Mouse (Mus musculus): ENCODE measurements around the gene Traf3ip3.

Gene Traf3ip3

DNA sequence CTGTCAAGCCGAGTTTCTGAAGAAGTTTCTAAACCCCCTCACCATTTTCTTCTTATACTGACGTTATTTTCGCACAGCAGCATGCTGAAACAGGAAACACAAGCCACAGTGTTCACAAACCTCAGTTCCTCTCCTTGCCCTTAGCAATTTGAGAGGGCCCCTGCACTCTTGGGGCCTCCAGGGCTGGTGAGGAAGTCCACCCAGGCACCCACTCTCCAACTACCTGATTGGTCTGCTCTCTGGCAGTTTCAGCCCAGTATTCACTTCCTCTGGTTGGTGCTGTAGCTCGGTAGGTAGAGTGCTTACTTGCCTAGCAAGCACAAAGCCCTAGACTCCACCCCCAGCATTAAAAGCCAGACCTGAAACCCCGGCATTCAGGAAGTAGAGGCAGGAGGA lies at the start of gene Traf3ip3:
Gene Traf3ip3, minus strand, starts transcription at position 321 of the 396 bp plus-strand sequence.
- peak in 1 of 2 experiments; percentile 21 for DNase-seq (ENCODE audit: low spot score in 2 of 2)

DNA sequence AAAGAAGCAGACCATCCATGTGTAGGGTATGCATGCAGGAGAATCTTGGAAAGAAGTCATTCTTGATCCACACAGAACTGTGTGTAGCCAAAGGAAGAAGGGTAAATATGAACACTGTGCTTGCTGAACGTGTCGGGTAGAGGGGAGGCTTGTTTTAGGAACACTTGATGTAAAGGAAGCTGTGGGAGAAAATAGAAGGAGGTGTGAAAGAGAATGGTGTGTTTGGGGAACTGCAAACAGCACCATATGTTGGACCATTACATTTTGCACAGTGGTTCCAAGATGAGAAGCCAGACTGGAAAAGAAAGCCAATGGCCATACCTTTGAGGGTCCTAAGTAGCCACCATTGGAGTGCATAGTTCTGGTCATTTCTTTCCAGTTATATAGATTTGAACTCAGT lies 48.5 kb upstream of the Traf3ip3 start:
- peak in 1 of 2 experiments; percentile 49 for DNase-seq (ENCODE audit: low spot score in 2 of 2)

DNA sequence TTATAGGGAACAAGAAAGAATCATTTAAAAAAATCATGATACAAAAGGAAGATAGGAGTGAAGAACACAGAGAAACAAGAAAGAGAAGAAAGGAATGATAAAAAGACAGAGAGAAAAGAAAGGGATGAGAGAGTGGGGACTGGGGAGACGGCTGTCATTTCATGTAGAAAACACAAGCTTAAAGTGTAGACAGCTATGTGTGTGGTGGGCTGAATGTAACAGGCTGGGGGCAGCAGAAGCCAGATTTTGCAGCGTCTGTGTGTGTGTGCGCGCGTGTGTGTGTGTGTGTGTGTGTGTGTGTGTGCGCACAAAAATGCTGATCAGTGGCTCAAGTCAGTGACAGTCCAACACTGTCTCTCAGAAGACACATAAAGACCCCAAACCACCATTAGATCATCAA lies 42.7 kb upstream of the Traf3ip3 start:
- DNase-seq (ENCODE audit: low spot score in 2 of 2) = no peak

DNA sequence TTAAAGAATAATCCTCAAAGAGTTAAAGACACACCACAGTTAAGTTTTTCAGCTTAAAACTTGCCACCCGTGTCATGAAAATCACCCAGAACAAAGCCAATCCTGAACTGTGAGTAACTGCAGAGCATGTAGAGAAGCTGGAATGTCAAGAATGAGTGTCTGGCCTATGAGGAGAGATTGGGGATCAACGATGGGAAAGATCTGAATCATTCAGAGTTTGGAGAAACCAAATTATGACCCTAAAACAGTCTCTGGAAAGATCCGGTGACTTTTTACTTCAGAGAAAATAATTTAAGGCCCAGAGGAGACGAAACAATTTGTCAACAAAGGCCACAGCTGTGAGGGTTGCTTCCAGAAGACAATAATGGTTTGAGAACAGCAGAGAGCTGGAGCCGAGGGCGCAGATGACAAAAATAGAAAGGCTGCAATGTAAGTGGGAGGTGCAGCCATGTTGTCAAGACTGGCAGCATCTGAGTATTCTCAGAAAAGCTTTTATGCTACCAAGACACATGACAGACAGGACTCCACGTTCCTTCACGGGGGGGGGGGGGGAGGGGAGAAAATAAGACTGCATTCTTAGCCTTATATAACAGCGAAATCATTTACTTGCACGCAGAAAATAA lies 42.2 kb upstream of the Traf3ip3 start:
- no peak for DNase-seq (ENCODE audit: low spot score in 2 of 2)

DNA sequence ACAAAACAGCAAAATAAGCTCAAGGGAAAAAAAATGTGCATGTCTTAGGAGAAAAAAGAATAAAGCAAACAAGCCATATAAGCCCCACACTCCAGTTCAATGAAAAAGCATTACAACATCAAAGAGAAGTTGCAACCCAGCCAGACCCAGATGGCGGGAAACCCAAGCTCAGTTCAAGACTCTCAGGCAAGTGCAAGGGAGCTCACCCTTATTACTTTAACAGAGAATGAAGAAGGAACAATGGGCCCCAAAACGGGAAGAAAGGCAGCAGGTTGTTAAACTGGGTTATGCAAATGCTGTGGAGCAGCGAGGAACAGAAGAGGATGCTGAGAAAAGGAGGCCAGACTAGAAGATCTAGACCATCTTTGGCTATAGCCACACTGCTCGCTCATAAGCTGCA lies 41.4 kb upstream of the Traf3ip3 start:
- no peak for DNase-seq (ENCODE audit: low spot score in 2 of 2)

DNA sequence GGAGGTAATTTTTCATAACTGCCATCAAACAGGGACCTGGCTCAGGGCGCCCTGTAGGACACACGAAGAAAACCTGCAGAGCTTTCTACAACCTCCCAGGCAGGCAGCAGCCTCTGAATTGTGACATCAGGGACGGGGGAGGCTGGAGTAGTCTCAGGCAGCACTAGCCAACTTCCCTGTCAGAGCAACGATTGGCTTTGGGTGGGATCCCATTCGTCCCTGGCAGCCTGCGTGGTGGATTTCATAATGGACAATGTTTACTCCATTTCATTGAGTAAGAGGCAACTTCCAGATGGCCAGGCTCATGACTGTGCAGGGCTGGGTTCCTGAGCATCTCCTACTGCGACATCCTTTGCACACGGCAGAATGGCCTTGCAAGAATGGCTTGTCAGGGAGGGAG lies 40.7 kb upstream of the Traf3ip3 start:
- peak; percentile 79 to 95 for DNase-seq (ENCODE audit: low spot score in 2 of 2)

DNA sequence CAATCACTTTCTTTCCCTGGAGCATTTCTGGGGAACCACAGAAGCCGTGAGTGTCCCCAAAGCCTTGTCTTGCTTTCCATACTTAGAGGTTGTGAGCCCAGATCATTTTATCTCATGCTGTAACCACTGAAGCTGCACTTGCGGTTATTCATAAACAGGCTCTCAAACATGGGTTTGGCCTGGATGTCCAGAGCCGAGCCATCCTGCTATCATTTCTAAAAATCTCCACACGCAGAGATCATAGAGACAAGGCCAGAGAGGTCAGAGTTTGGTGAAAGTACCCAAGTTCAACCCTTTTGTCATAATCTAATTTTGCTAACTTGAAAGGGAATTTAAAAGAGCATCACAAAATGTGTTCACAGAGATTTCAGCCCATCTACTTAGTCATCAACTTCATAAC lies 39.9 kb upstream of the Traf3ip3 start:
- DNase-seq (ENCODE audit: low spot score in 2 of 2) = no peak

DNA sequence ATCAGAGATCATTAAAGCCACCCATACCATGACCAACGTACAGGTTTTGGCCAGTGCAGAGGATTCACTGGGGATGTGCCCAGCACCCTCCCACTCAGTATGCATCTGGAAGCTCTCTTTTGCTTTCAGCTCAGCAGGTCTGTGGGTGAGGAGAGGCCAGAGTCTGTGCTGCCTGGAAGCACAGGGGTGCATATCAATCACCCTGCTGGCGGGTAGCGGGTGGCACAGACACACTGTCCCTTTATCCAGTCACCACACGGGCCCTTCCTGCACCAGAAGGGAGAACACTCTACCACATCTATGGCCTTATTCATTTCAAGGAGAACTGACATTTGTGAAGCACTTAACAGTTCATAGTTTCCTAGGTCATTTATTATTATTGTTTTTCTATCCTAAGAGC lies 36.9 kb upstream of the Traf3ip3 start:
- no peak for DNase-seq (ENCODE audit: low spot score in 2 of 2)

DNA sequence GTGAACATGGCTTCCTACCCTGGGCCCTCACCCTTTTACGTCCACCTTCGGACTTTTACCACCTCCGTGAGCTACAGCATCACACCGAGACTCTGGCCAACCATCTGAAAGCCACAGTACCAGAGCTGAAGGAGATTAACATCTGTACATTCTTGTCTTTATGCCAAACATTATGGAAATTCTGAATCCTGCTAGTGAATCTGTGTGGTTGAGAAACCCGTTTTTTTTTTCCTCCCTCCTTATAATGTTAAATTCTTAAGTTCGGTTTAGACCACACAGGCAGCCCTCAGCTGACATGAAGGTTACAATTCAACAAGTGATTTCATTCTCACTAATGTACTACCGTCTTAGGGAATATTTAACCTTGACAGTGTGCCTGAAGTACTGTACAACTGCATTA lies 33.4 kb upstream of the Traf3ip3 start:
- DNase-seq (ENCODE audit: low spot score in 2 of 2) = no peak

DNA sequence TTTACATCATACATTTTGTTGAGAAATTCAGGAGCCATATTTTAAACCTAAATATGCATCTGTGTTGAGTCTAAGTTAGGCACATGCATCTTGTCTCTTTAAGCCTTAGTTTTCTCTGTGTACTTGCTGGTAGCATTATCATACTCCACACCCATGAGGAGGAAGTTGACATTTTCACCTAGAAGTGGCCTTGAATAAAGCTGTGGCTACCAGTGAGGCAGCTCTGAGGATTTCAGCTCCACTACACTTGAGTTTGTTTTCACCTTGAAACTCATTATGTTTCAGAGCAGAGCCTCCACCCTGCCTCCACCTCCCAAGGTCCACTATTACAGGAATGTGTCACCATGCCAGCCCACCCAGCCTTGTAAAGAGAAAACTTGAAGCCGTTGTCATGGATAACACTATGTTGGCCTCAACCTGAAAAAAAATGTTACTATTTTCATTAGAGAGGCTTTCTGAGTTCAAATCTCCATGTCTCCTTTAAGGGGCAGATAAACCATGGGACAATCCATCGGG lies 32.7 kb upstream of the Traf3ip3 start:
- DNase-seq (ENCODE audit: low spot score in 2 of 2) = no peak

DNA sequence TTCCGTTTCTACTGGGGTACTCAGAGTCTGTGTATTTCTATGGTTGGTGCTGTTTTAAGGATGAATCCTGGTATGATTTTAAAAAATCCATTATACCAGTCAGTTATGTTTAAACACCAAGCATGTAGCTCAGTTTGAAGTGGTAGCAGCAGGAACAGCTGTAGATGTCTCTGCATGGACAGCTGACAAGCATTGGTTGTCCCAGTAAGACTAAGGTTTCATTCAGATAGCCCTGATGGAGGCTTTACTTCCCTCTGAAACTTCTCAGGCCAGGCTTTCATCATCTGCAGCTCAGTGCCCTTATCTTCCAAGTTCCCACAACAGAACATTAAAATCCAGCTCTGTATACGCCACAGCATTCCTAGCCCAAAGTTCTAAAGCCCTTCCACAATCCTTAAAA lies 31.2 kb upstream of the Traf3ip3 start:
- no peak for DNase-seq (ENCODE audit: low spot score in 2 of 2)

DNA sequence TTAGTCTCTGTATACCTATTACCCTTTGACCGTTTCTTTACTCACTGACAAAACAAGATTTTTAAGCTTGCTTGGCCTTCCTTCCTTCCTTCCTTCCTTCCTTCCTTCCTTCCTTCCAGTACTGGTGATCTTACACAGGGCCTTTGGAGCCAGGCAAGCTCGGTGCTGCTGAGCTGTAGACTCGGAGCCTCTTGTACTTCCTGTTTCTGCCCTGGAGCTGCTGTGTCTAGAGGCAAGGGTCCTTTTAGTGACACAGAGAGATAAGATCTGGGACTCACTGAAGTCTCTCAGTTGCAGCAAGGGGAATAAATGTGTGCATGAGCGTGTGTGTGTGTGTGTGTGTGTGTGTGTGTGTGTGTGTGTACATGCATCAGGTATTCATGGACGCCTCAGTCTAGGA lies 29.4 kb upstream of the Traf3ip3 start:
- no peak for DNase-seq (ENCODE audit: low spot score in 2 of 2)

DNA sequence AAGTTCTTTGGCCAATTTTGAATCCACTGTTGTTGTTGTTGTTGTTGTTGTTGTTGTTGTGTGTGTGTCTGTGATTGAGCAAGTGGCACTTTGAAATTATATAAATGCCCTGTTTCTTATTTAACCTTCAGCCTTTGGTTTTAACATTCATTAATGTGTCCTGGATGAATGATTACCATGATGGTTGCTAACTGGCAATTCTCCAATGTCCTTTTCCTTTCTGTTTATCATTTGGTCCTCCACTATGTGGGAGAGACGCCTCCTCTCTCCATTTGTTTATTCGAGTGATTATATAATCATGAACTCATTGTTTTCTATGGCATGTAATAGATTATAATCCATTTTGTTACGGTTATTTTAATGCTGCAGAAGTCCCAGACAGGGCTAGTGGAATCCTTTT lies 29.0 kb upstream of the Traf3ip3 start:
- no peak for DNase-seq (ENCODE audit: low spot score in 2 of 2)

DNA sequence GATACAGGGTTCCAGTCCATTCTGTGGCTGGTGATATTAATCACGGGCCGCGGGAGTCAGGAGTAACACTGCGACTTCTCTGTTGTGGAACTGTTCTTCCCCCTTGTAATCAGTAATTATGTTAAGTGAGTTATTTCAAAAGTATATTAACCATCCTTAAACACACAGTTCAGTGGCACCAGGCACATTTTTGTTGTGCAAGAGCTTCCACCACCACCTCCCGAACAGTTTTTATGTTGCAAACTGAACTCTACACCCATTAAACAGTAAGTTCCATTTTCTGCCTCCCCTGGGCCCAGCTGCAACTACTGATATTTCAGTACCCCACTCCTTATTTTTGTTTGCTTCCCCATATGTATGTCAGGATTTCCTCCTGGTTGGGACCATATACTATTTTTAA lies 28.1 kb upstream of the Traf3ip3 start:
- DNase-seq (ENCODE audit: low spot score in 2 of 2) = no peak

DNA sequence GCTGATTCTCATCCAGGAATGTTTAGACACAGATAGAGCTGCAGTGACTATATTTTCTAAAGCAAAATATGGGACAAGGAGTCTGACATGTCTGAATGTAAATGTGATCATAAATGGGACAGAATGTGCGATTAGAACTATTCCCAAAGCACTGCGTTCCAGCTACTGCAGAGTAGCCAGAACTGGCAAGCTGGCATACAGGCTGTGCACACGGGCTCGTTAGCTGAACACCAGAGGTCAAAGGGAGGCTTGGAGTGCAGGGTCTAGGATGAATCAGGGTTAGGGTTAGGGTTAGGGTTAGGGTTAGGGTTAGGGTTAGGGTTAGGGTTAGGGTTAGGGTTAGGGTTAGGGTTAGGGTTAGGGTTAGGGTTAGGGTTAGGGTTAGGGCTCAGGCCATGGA lies 26.0 kb upstream of the Traf3ip3 start:
- no peak for DNase-seq (ENCODE audit: low spot score in 2 of 2)

DNA sequence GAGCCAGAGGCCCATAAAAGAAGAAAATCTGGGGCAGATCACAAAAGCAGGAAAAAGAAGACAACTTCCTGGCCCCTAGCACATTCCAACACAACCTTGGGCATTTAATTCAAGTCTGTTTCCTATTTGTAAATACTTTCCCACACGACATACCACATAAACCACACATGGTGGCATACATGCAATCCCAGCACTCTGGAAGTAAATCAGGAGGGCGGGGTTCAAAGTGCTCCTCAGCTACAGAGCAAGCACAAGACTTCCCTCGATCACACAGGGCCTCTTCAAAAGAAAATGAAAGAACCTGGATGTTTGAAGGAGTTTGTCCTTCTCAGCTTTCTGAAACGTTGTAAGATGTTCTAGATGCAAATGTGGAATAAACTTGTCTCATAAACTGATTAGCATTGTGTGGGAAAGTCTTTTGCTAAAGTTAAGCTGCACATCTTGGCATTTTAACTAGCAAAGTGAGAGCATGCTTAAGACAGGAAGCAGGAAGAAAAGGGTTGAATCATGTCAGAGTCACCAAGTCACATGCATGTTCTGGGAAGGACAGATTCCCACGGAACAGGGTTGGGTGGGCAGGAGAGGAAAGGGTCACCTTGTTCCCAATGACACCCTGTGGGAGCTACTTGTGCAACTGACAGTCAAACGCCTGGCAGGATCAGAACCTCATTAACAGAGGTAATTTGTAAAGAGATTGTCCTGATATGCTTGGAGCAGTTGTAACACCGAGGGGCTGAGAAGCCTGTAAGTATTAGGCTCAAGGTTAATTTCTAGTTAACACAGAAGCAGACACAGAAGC lies 25.4 kb upstream of the Traf3ip3 start:
- DNase-seq (ENCODE audit: low spot score in 2 of 2) = no peak

DNA sequence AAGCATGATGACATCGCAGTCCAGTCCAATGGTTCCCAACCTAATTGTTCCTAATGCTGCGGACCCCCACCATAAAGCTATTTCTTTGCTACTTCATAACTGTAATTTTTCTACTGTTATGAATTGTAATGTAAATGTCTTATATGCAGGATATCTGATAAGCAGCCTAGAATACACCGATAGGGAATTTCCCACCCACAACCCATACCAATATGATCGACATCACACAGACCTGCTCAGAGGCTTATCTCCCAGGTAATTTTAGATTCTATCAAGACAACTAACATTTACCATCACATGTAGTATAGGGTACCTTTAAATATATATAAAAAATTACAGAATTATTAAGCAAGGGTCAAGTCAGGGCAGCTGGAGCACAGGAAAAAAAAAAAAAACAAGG lies 24.6 kb upstream of the Traf3ip3 start:
- no peak for DNase-seq (ENCODE audit: low spot score in 2 of 2)

DNA sequence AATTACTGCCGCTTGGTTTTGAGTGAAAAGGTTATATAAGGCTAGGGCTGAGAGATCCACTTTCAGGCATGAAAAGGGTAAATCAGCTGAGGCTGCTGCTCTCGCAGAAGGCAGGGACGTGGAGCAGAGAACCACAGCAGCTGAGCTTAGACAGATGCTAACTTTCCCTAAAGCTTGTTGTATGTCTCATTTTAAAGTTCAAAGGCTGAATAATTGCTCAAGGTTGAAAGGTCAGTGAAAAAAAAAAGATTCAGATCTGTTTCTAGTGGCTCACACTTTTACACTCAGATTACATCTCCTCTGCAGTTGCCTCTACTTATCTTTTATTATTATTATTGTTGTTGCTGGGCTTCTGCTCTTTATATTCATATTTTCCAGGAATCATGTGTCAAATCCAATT lies 24.0 kb upstream of the Traf3ip3 start:
- DNase-seq (ENCODE audit: low spot score in 2 of 2) = no peak

DNA sequence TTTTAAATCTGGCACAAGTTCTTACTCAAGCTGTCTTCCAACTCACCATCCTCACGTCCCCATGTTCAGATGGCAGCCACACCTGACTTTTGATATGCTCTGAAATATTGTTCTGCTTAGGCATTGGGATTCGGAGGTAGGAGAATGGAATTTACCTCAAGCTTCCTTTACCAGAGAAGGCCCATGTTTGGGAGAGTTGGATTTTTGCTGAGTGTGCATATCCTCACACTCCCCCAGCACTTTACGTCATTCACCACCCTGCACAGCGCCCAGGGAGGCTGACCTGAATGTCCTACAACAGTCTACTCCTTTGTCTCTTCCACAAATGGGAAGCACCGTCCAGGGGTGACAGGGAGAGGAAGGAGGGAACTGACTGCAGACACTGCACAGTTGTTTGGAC lies 18.9 kb upstream of the Traf3ip3 start:
- DNase-seq (ENCODE audit: low spot score in 2 of 2) = no peak

DNA sequence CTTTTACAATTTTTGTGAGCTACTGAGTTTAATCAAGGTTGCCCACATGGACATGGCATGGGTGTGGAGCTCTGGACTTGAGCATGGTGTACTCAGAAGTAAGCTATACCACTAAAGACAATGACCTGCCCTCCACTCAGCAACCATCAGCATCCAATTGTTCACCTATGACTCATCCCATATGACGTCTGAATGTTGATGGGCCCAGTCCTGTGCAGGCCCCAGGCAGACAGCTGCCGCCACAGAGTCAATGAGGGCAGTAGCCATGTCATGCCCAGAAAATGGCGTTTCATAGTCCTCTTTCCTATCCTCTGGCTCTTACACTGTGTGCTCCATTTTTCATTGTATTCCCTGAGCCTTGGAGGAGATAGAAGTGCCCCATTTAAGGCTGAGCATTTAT lies 14.5 kb upstream of the Traf3ip3 start:
- no peak for DNase-seq (ENCODE audit: low spot score in 2 of 2)

DNA sequence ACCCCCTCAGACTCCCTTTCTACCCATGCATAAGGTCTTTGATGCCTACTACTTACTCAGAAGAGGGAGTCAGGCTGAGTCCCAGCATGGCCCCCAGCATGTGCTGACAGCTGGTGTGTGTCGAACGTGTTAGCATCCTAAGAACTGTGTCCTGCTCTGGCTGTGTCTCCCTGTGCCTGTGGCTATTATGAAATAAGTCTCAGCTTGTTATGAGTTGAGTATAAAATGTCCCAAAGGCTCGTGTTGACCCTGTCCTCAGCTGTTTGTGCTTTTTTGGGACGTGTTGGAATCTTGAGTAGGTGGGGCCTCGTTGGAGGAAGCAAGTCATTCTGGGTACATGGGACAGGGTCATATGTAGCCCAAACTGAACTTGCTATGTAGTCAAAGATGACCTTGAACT lies 12.6 kb upstream of the Traf3ip3 start:
- no peak for DNase-seq (ENCODE audit: low spot score in 2 of 2)

DNA sequence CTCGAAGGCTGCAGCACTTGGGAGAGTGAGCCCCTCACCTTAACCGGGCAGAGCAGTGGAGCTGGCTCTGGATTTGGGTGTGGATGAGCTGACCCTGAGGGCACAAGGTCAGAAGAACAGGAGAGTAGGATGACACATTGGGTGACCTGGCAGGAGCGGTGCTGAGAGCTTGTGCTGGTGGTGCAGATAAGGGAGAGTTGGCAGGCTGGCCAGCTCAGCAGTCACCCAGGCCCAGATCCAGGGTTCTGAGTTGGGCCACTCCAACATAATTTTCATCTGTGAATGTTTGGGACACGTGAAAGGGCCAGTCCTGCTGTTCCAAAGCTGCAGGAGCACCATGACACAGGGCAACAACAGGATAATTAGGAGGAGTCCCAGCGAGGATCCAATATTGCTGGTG lies 9.9 kb upstream of the Traf3ip3 start:
- DNase-seq (ENCODE audit: low spot score in 2 of 2) = no peak

DNA sequence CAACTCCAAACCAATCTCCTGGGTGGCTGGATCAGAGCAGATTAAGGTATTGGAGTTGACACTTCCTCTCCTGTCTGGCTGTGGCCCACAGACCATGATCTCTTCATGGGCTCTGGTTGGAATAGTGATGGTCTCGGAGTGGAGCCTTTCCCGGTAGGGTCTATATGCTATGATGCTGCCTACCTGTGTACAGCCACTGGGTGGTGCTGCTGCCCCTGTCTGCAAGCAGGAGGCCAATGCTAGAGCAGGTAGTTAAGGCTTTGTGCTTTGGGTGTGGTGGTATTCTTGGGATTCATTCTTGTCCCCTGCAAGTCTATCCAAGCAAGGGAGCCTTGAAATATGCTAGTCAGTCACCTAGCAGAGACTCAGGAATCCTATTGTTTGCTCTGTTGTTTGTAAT lies 6.7 kb upstream of the Traf3ip3 start:
- DNase-seq (ENCODE audit: low spot score in 2 of 2) = peak in 1 of 2 experiments; percentile 64

Data from left cerebral cortex, adult 9 months (tissue).